Mouse (Mus musculus) embryonic facial prominence, embryonic 14.5 days (tissue): ENCODE results near the gene Ahsa1. TPM values are rescaled to one million over a fixed set of nuclear protein-coding genes. Genes with fewer than 3 reads are reported as not detected.
"Not testable (repeated sequence)": the region's sequence is repeated elsewhere in the genome, so short reads cannot be mapped to it uniquely, and the experiment has no call there.

ENCODE experiments used
- ATAC-seq: fragments of 200-750 bp; cut with Nextera tagmentation; 2 replicates; pipeline ENCODE4 v1.8.0; 2017; ENCODE audit warnings: low read depth, moderate number of reproducible peaks, moderate TSS enrichment
- DNase-seq: peaks from one replicate; pipeline ENCODE4 v3.0.0-alpha.2; 2015; ENCODE audit warnings: low spot score
- H3K27ac ChIP-seq: fragments of 300-500 bp; sonication (generic); replicated peaks from 2 replicates; pipeline ENCODE4 v1.5.1; 2014; ENCODE audit warnings: low read depth, mild to moderate bottlenecking, low read length, moderate library complexity
- H3K27me3 ChIP-seq: fragments of 300-500 bp; sonication (generic); replicated peaks from 2 replicates; pipeline ENCODE4 v1.6.1; 2014; ENCODE audit warnings: low read length; ENCODE audit not compliant: control insufficient read depth, insufficient read depth
- H3K36me3 ChIP-seq: fragments of 300-500 bp; sonication (generic); 2 replicates; pipeline ENCODE4 v1.6.1; 2014; ENCODE audit warnings: low read length, mixed read lengths; ENCODE audit not compliant: control insufficient read depth, insufficient read depth
- H3K4me1 ChIP-seq: fragments of 300-500 bp; sonication (generic); 2 replicates; pipeline ENCODE4 v1.6.1; 2014; ENCODE audit warnings: antibody characterized with exemption, low read length; ENCODE audit not compliant: control insufficient read depth, insufficient read depth
- H3K4me2 ChIP-seq: fragments of 300-500 bp; sonication (generic); 2 replicates; pipeline ENCODE4 v1.6.1; 2014; ENCODE audit warnings: low read depth, mild to moderate bottlenecking, low read length, moderate library complexity, mixed read lengths
- H3K4me3 ChIP-seq: fragments of 300-500 bp; sonication (generic); 2 replicates; pipeline ENCODE4 v1.5.1; 2014; ENCODE audit warnings: low read depth, mild to moderate bottlenecking, low read length
- H3K9ac ChIP-seq: fragments of 300-500 bp; sonication (generic); 2 replicates; pipeline ENCODE4 v1.6.1; 2014; ENCODE audit warnings: low read depth, mild to moderate bottlenecking, low read length, moderate library complexity, mixed read lengths
- H3K9me3 ChIP-seq: fragments of 300-500 bp; sonication (generic); 2 replicates; pipeline ENCODE4 v1.6.1; 2016; ENCODE audit warnings: low read length; ENCODE audit not compliant: control insufficient read depth
- WGBS: fragments of 180-500 bp; shearing (Covaris S2); extraction: QIAGEN DNeasy Blood & Tissue Kit; methylation state at CpG from one replicate; pipeline ENCODE4 v1.1.7; 2014; 5-methylcytosine and 5-hydroxymethylcytosine counted together
- microRNA-seq: library from miRNA; unstranded; fragments of <30 nt; microRNA quantifications from one replicate; pipeline ENCODE4, GENCODE M21; 2016; ENCODE audit warnings: borderline number of aligned reads
- polyA plus RNA-seq: library from polyadenylated mRNA; unstranded; fragments of >200 nt; fragmentation: Nextera tagmentation; extraction: Ambion mirVana; gene quantifications from 2 replicates; pipeline ENCODE4 v1.2.1, GENCODE M21; 2014

Gene Ahsa1
- polyA plus RNA-seq, 1 experiment from 2014 or later, result 182 TPM

- ATAC-seq (peak; percentile 26; the same call in 1 of the 2 replicates), DNase-seq (peak; percentile 24)
- no peaks in the 10 kb centered on the region for H3K4me1 ChIP-seq
- H3K36me3 ChIP-seq, result peaks cover 20% of the 10 kb centered on the region
- H3K9ac ChIP-seq, result no peak overlapping the region
- H3K27ac ChIP-seq, result no peak overlapping the region
- H3K9me3 ChIP-seq, result no peaks in the 10 kb centered on the region
- no peaks in the 10 kb centered on the region; the same call in 1 of the 2 replicates for H3K27me3 ChIP-seq
- H3K4me3 ChIP-seq, result no peak overlapping the region
- H3K4me2 ChIP-seq, result no peak overlapping the region
- 30% methylated on average over 13 of the region's 13 CpGs for WGBS
Observed at GRCm38 (mm10) chr12:87305767-87306583, 39.7 kb downstream of the Ahsa1 start.

GRCm38 (mm10) chr12:87306584-87306844 is 40.2 kb downstream of the Ahsa1 start:
- H3K4me3 ChIP-seq, H3K27ac ChIP-seq, H3K27me3 ChIP-seq, H3K9ac ChIP-seq, H3K4me1 ChIP-seq, DNase-seq, H3K4me2 ChIP-seq, H3K9me3 ChIP-seq: not testable (repeated sequence)
- peak; percentile 22; the same call in 1 of the 2 replicates for ATAC-seq
- H3K36me3 ChIP-seq, result peaks cover 20% of the 10 kb centered on the region
- 66% methylated on average over 4 of the region's 4 CpGs for WGBS

DNA sequence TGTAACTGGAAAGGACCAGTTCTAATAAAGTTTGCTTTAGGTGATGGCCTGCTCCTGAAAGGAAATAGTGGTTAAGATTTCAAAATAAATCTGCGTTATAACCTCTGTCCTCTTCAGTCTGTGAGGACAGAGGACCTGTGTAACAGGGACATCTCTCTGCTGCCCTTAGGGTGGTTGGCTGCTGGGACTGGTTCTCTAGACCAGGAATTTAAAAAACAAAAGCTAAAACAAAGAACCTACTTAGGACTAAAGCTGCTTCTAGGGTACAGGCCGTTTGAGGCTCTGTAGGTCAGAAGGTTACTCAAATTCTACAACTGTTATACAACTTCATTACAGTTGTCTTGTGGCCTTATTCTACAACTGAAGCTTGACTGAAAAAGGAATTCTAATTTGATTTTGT is 46.8 kb downstream of the Ahsa1 start:
- H3K4me3 ChIP-seq, result no peak overlapping the region
- no peaks in the 10 kb centered on the region for H3K4me1 ChIP-seq
- WGBS, result 43% methylated on average over 2 of the region's 2 CpGs
- DNase-seq (no peak), ATAC-seq (no peak)
- no peaks in the 10 kb centered on the region for H3K9me3 ChIP-seq
- no peak overlapping the region for H3K4me2 ChIP-seq
- no peak overlapping the region for H3K9ac ChIP-seq
- no peaks in the 10 kb centered on the region for H3K27me3 ChIP-seq
- no peak overlapping the region for H3K27ac ChIP-seq
- peaks cover 43% of the 10 kb centered on the region for H3K36me3 ChIP-seq

GRCm38 (mm10) chr12:87317951-87318350 is 51.7 kb downstream of the Ahsa1 start:
- Histone ChIP-seq H3K9ac (no peak overlapping the region), H3K4me2 (no peak overlapping the region)
- WGBS, result 69% methylated on average over 1 of the region's 1 CpGs

DNA sequence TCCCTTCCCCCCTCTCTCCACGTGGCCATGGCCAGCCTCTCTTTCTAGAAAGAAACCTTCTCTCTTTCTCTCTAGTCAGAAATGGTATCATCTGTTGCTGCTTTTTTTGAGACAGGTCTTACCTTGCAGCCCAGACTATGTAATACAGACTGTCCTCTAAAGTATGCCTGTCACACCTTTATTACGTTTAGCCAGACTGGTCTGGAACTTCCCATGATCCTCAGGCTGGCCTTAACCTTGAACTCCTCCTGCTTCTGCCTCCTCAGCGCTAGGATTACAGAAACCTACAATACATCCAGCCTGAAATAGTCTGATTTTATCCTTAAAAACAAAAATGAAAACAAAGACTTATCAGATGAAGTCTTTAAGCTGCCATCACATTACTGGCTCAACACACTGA is 53.0 kb downstream of the Ahsa1 start:
- Histone ChIP-seq H3K4me2 (no peak overlapping the region), H3K4me1 (no peaks in the 10 kb centered on the region), H3K27me3 (no peaks in the 10 kb centered on the region), H3K9me3 (no peaks in the 10 kb centered on the region), H3K27ac (no peak overlapping the region), H3K4me3 (no peak overlapping the region), H3K36me3 (peaks cover 4% of the 10 kb centered on the region; the same call in 1 of the 2 replicates), H3K9ac (no peak overlapping the region)
- WGBS, result 81% methylated on average over 3 of the region's 3 CpGs
- DNase-seq, result no peak
- ATAC-seq, result no peak

More at GRCm38 (mm10) chr12:87317951-87318350, 51.7 kb downstream of the Ahsa1 start:
- no peaks in the 10 kb centered on the region for H3K4me1 ChIP-seq
- DNase-seq (no peak), ATAC-seq (no peak)
- H3K27me3 ChIP-seq, result no peaks in the 10 kb centered on the region
- H3K4me3 ChIP-seq, result no peak overlapping the region
- H3K27ac ChIP-seq, result no peak overlapping the region
- H3K9me3 ChIP-seq, result no peaks in the 10 kb centered on the region
- H3K36me3 ChIP-seq, result peaks cover 12% of the 10 kb centered on the region; the same call in 1 of the 2 replicates

Small RNA genes within 50 kb of the gene (microRNA-seq; reads per million reads assigned to microRNA genes)
- gene Gm47293, result not detected

Other genes starting within 250 kb of the Ahsa1 start
- 0.74 and 1.4 TPM in 2 replicates for gene Tmem63c, start 245.1 kb upstream of the Ahsa1 start, polyA plus RNA-seq
- 0.24 and 0.33 TPM in 2 replicates for gene Ngb, start 163.9 kb upstream of the Ahsa1 start, polyA plus RNA-seq
- 34.3 and 34.7 TPM in 2 replicates for gene Gstz1, start 119.3 kb upstream of the Ahsa1 start, polyA plus RNA-seq
- gene Pomt2, start 118.5 kb upstream of the Ahsa1 start, polyA plus RNA-seq, result 18.5 and 21.3 TPM in 2 replicates
- gene Samd15, start 66.8 kb upstream of the Ahsa1 start, polyA plus RNA-seq, result 1.2 TPM in 2 replicates
- gene Tmed8, start 66.0 kb upstream of the Ahsa1 start, polyA plus RNA-seq, result 3.8 and 4.2 TPM in 2 replicates
- 0.37 and 0.72 TPM in 2 replicates for gene Noxred1, start 27.7 kb upstream of the Ahsa1 start, polyA plus RNA-seq
- gene Vipas39, start 223 bp upstream of the Ahsa1 start, polyA plus RNA-seq, result 35.1 and 45.5 TPM in 2 replicates
- 0.75 and 0.92 TPM in 2 replicates for gene Ism2, start 33.2 kb downstream of the Ahsa1 start, polyA plus RNA-seq
- gene Sptlc2, start 121.9 kb downstream of the Ahsa1 start, polyA plus RNA-seq, result 73.3 and 77.1 TPM in 2 replicates
- 282 and 304 TPM in 2 replicates for gene Slirp, start 177.4 kb downstream of the Ahsa1 start, polyA plus RNA-seq
- gene Alkbh1, start 177.5 kb downstream of the Ahsa1 start, polyA plus RNA-seq, result 36.7 and 39.4 TPM in 2 replicates
- 102 and 118 TPM in 2 replicates for gene Snw1, start 205.8 kb downstream of the Ahsa1 start, polyA plus RNA-seq
- gene Gm5788, start 228.2 kb downstream of the Ahsa1 start, polyA plus RNA-seq, result not detected in 2 replicates
- not detected in 2 replicates for gene Gm8300, start 247.8 kb downstream of the Ahsa1 start, polyA plus RNA-seq